Mouse (Mus musculus) liver, embryonic 14.5 days (tissue): ENCODE results near the gene Lep. TPM values are rescaled to one million over a fixed set of nuclear protein-coding genes. Genes with fewer than 3 reads are reported as not detected.

Experiments
- ATAC-seq: fragments of 200-750 bp; cut with Nextera tagmentation; 2 replicates; pipeline ENCODE4 v1.8.0; 2017; ENCODE audit warnings: moderate number of reproducible peaks, mild to moderate bottlenecking, moderate library complexity; ENCODE audit not compliant: insufficient read depth
- DNase-seq, 3 experiments: peaks; one replicate each; pipeline ENCODE4 v3.0.0-alpha.2; 2012 to 2013; ENCODE audit warnings: low read depth in 3 of 3, low spot score in 3 of 3
- H3K27ac ChIP-seq: fragments of 300-500 bp; sonication (generic); 2 replicates; pipeline ENCODE4 v1.5.1; 2014; ENCODE audit warnings: moderate library complexity, mild to moderate bottlenecking, control low read depth, inconsistent platforms
- H3K27me3 ChIP-seq: fragments of 300-500 bp; sonication (generic); 2 replicates; pipeline ENCODE4 v1.6.1; 2014; ENCODE audit warnings: mild to moderate bottlenecking, low read length, moderate library complexity; ENCODE audit not compliant: control insufficient read depth, insufficient read depth
- H3K36me3 ChIP-seq: fragments of 300-500 bp; sonication (generic); replicated peaks from 2 replicates; pipeline ENCODE4 v1.6.1; 2014; ENCODE audit warnings: low read depth; ENCODE audit not compliant: control insufficient read depth, insufficient read depth
- H3K4me1 ChIP-seq, 2 experiments: fragments of 200-500 bp in 1 of 2; fragments of 300-500 bp in 1 of 2; sonication (generic) in 1 of 2; replicated peaks; 2 replicates each; pipeline ENCODE4 v1.6.1; 2012 to 2014; ENCODE audit warnings: antibody characterized with exemption in 1 of 2, inconsistent platforms in 1 of 2, low read length in 1 of 2; ENCODE audit not compliant: control insufficient read depth in 2 of 2, insufficient read depth in 2 of 2
- H3K4me2 ChIP-seq: fragments of 300-500 bp; sonication (generic); 2 replicates; pipeline ENCODE4 v1.6.1; 2014; ENCODE audit warnings: low read depth, mild to moderate bottlenecking, control low read depth, moderate library complexity
- H3K4me3 ChIP-seq, 2 experiments: fragments of 200-500 bp in 1 of 2; fragments of 300-500 bp in 1 of 2; sonication (generic) in 1 of 2; 2 replicates each; pipeline ENCODE4 v1.5.1; 2012 to 2014; ENCODE audit warnings: low read depth in 2 of 2, low read length in 2 of 2, mild to moderate bottlenecking in 2 of 2, control low read depth in 1 of 2, inconsistent platforms in 1 of 2, moderate library complexity in 1 of 2; ENCODE audit not compliant: insufficient read depth in 1 of 2
- H3K9ac ChIP-seq: fragments of 300-500 bp; sonication (generic); replicated peaks from 2 replicates; pipeline ENCODE4 v1.6.1; 2014; ENCODE audit warnings: mild to moderate bottlenecking, control low read depth, moderate library complexity
- H3K9me3 ChIP-seq: fragments of 300-500 bp; sonication (generic); 2 replicates; pipeline ENCODE4 v1.6.1; 2016; ENCODE audit warnings: low read length, mixed read lengths; ENCODE audit not compliant: control insufficient read depth
- CTCF ChIP-seq: IDR thresholded peaks from 2 replicates; pipeline ENCODE4 v1.5.1; 2016; ENCODE audit warnings: antibody characterized with exemption, low read depth, control low read depth
- EP300 ChIP-seq: IDR thresholded peaks from 2 replicates; pipeline ENCODE4 v1.6.1; 2016; ENCODE audit warnings: antibody characterized with exemption, low read depth
- WGBS: fragments of 180-500 bp; shearing (Covaris S2); extraction: QIAGEN DNeasy Blood & Tissue Kit; methylation state at CpG from one replicate; pipeline ENCODE4 v1.1.7; 2014; ENCODE audit not compliant: insufficient replicate concordance; 5-methylcytosine and 5-hydroxymethylcytosine counted together
- polyA plus RNA-seq, 2 experiments: library from polyadenylated mRNA; depleted of rRNA in 1 of 2; stranded (reverse) in 1 of 2; unstranded in 1 of 2; fragments of >200 nt; fragmentation: Nextera tagmentation in 1 of 2; extraction: Ambion mirVana in 1 of 2; gene quantifications; 2 replicates each; pipeline versions ENCODE4 v1.2.1 to v1.2.3; 2012 to 2014

Lep gene
- polyA plus RNA-seq, 2 experiments = not detected

DNA sequence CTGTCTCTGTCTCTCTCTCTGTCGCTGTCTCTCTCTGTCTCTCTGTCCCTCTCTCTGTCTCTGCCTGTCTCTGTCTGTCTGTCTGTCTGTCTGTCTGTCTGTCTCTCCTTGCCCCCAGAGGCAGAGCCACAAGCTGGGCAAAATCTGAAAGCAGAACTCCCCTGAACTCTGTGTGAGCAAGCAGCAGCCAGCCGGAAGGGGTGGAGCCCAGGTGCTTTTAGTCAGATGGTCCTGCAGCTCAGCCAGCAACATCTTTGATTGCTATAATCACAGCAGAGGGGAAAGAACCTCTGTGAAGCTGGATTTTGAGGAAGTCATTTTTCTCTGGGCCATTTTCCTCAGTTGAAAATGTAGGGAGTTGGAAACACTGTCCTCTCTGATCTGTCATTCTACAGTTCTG lies 19.8 kb upstream of the Lep start:
- Histone ChIP-seq H3K36me3 (no peaks in the 10 kb centered on the region), H3K4me2 (no peak overlapping the region), H3K9me3 (no peaks in the 10 kb centered on the region), H3K27me3 (no peaks in the 10 kb centered on the region), H3K4me1 (0 out of 4 replicates have a peak, but pooled peaks cover 0 to 4% of the 10 kb centered on the region in 2 experiments), H3K9ac (no peak overlapping the region), H3K27ac (no peak overlapping the region), H3K4me3 (no peak overlapping the region)
- ATAC-seq (no peak), DNase-seq (no peak)
- WGBS = 61% methylated on average over 2 of the region's 2 CpGs
- TF ChIP-seq CTCF (no peak), EP300 (no peak)

DNA sequence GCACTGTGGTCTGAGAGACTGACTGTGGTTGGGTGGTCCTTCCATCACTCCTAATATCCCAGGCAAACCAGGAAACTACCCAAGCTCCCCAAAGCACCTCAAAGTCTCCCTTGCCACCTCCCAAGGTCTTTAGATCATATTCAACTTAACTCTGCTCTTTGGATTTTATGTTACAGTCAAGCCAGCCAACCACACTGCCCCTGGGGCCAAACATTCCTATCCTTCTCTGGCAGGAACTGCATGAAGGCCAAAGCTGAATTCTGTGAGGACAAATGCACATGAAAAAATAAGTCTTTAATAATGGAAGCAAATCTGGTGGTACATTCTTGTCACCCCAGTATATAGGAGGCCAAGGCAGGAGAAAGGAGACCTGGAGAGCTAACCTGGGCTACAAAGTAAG lies 16.0 kb upstream of the Lep start:
- ATAC-seq = no peak
- Histone ChIP-seq H3K36me3 (no peaks in the 10 kb centered on the region), H3K9ac (no peak overlapping the region), H3K4me2 (no peak overlapping the region), H3K9me3 (no peaks in the 10 kb centered on the region), H3K27ac (no peak overlapping the region), H3K27me3 (no peaks in the 10 kb centered on the region), H3K4me1 (0 out of 4 replicates have a peak, but pooled peaks cover 0 to 4% of the 10 kb centered on the region in 2 experiments), H3K4me3 (no peak overlapping the region)
- no peak for DNase-seq
- no peak for TF ChIP-seq CTCF
- TF ChIP-seq EP300 = no peak

DNA sequence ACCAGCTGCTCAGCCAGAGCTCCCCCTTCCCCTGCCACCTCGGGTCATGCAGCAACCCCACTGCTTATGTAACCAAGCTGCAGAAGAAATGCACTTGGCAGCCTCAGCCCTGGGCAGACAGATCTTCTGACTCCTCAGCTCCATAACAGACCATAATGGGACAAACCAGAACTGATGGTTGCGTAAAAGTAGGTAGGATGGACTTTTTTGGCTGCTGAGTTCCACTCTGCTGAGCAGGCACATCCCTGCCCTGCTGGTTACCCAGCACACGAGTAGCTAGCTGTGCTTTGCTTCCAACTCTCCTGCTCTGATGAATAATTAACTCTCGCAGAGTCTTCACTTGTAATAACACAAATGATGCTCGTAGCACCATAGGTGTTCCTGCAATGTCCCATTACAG lies 10.1 kb upstream of the Lep start:
- no peak overlapping the region for H3K9ac ChIP-seq
- ATAC-seq (no peak), DNase-seq (no peak)
- H3K4me3 ChIP-seq = no peak overlapping the region
- H3K27me3 ChIP-seq = no peaks in the 10 kb centered on the region
- no peak overlapping the region for H3K27ac ChIP-seq
- WGBS = 41% methylated on average over 5 of the region's 5 CpGs
- no peaks in the 10 kb centered on the region for H3K9me3 ChIP-seq
- H3K4me2 ChIP-seq = no peak overlapping the region
- H3K4me1 ChIP-seq = no peaks in the 10 kb centered on the region
- no peak for TF ChIP-seq CTCF
- TF ChIP-seq EP300 = no peak
- no peaks in the 10 kb centered on the region for H3K36me3 ChIP-seq

DNA sequence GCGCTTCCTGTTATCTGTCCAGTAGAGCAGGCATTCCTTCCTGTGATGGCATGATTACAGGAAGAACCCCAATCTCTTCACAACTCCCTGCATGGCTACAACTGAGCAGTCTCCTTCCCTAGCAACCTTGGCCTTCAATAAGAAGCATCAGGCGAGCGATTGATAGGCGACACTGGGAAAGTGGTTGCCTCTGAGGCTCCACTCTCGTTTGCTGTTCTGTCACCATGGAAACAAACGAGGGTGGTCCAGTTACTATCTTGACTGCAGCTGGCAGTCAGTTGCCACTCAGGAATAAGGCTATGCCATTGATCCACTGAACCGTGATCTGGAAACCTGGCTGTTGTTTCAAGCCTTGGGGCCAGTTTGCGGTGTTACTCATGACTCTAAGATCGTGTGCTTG lies 7.8 kb upstream of the Lep start:
- no peak overlapping the region for H3K9ac ChIP-seq
- WGBS = 54% methylated on average over 9 of the region's 9 CpGs
- no peak for DNase-seq
- ATAC-seq = no peak
- no peaks in the 10 kb centered on the region for H3K9me3 ChIP-seq
- no peak overlapping the region for H3K4me3 ChIP-seq
- TF ChIP-seq CTCF (no peak), EP300 (no peak)
- H3K4me2 ChIP-seq = no peak overlapping the region
- H3K4me1 ChIP-seq = no peaks in the 10 kb centered on the region
- no peaks in the 10 kb centered on the region for H3K27me3 ChIP-seq
- H3K27ac ChIP-seq = no peak overlapping the region
- no peaks in the 10 kb centered on the region for H3K36me3 ChIP-seq

DNA sequence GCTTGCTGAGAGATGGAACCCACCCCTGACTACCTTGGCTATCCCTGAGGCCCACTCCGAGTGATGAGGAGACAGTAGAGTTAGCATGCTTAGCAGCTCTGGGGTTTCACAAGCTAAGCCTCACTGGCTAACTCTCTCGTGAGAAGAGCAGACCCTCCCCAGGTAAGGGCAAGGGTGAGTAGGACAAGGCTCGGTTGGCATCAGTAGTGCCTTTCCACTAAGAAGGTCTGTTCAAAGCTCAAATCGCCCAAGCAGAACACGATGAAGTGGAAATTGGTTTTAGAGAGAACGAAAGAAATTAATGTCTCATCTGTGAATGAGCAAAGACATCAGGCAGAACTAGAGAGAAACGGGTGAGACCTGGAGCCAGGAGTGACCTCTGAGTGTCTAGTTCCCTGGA lies 6.8 kb upstream of the Lep start:
- Histone ChIP-seq H3K4me1 (no peaks in the 10 kb centered on the region), H3K36me3 (no peaks in the 10 kb centered on the region), H3K9ac (no peak overlapping the region), H3K27ac (no peak overlapping the region), H3K27me3 (no peaks in the 10 kb centered on the region), H3K4me2 (no peak overlapping the region), H3K9me3 (no peaks in the 10 kb centered on the region), H3K4me3 (no peak overlapping the region)
- TF ChIP-seq EP300 (no peak), CTCF (no peak)
- DNase-seq (no peak), ATAC-seq (no peak)
- WGBS = 63% methylated on average over 7 of the region's 7 CpGs
